Mouse (Mus musculus): ENCODE results near the gene Fam234b. TPM values are rescaled to one million over a fixed set of nuclear protein-coding genes. Genes with fewer than 3 reads are reported as not detected.

Fam234b gene
- polyA plus RNA-seq (2015; fragmentation: Nextera tagmentation; extraction: Ambion mirVana): 36.3 and 42.0 TPM in 2 replicates

DNA sequence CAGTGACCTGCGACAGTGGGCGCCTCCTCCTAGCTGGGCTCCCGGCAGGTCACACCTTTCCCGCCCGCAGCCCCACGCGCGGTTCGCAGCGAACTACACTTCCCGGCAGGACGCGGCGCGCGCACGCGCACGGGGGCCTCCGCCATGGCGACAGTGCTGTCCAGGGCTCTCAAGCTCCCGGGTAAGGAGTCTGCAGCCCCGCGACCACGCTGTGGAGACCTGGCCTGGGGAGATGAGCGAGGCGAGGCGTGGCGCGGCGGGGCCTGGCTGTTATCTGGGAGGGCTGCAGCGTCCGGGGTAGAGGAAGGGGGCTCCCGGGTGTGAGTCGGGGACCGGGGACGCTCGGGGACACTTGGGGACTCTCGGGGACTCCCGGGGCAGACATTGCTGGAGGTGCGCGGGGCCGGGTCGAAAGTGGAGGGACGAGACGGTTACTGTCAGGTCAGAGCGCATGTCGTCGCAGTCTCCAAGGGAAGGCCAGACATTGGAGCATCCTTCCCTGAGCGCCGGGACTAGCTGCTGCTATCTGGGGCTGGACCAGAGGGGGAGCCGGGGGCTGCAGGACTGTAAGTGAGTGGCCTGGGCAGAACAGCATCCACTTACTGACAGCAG is at the start of gene Fam234b, which contains the start of gene Hebp1:
Gene Fam234b (plus strand): TSS at position 57 of the 612 bp plus-strand sequence.
Gene Hebp1 (minus strand): TSS at position 102 of the 612 bp plus-strand sequence.
- peak; percentile 80 for ATAC-seq
- H3K27ac ChIP-seq: peak within 1 kb of the TSS; percentile 80; the same call in 1 of the 2 replicates
- H3K9ac ChIP-seq: peak within 1 kb of the TSS; percentile 76
- H3K9me3 ChIP-seq: no peaks in the 10 kb centered on the region
- under 1% methylated on average over 52 of the region's 52 CpGs for WGBS
- H3K4me3 ChIP-seq (replicated peaks): peak within 1 kb of the TSS; percentile 80
- peak within 1 kb of the TSS; percentile 92 for H3K4me2 ChIP-seq (replicated peaks)
- H3K27me3 ChIP-seq (replicated peaks): no peaks in the 10 kb centered on the region
- 0 out of 2 replicates have a peak, but pooled peaks cover 10% of the 10 kb centered on the region for H3K4me1 ChIP-seq (replicated peaks)
- H3K36me3 ChIP-seq: no peaks in the 10 kb centered on the region

GRCm38 (mm10) chr6:135148506-135148905 is 49.3 kb upstream of the Fam234b start:
- 31% methylated on average over 1 of the region's 1 CpGs for WGBS
- no peak for ATAC-seq
- Histone ChIP-seq H3K9ac (no peak overlapping the region), H3K9me3 (no peaks in the 10 kb centered on the region), H3K4me1 (replicated peaks) (no peaks in the 10 kb centered on the region), H3K4me2 (replicated peaks) (no peak overlapping the region), H3K36me3 (0 out of 2 replicates have a peak, but pooled peaks cover 3% of the 10 kb centered on the region), H3K27me3 (replicated peaks) (no peaks in the 10 kb centered on the region), H3K27ac (no peak overlapping the region), H3K4me3 (replicated peaks) (no peak overlapping the region)

DNA sequence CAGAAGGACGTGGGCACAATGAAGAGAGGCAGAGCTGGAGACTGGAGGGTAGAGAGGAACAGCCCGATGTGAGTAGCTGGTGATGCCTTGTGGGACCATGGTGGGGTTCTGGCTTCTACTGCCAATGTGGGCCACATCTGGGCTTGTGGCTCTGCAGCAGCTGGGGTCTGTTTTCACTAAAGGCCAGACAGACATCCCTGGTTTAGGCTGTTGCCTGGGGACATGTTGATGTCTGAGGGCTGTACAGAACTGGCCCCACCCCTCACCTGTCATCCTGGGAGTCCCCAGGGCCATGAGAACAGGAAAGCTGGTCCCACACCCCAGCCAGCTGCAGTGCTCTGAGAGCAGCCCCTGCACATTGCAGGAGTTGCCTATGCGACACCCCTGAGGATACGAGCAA is 48.6 kb upstream of the Fam234b start:
- Histone ChIP-seq H3K27ac (no peak overlapping the region), H3K9me3 (no peaks in the 10 kb centered on the region), H3K4me1 (replicated peaks) (no peaks in the 10 kb centered on the region), H3K4me3 (replicated peaks) (no peak overlapping the region), H3K9ac (no peak overlapping the region), H3K36me3 (0 out of 2 replicates have a peak, but pooled peaks cover 3% of the 10 kb centered on the region), H3K27me3 (replicated peaks) (no peaks in the 10 kb centered on the region), H3K4me2 (replicated peaks) (no peak overlapping the region)
- WGBS: 82% methylated on average over 4 of the region's 4 CpGs
- no peak for ATAC-seq

GRCm38 (mm10) chr6:135149722-135150121 is 48.1 kb upstream of the Fam234b start:
- Histone ChIP-seq H3K4me3 (replicated peaks) (no peak overlapping the region), H3K36me3 (0 out of 2 replicates have a peak, but pooled peaks cover 3% of the 10 kb centered on the region), H3K27me3 (replicated peaks) (no peaks in the 10 kb centered on the region), H3K4me1 (replicated peaks) (no peaks in the 10 kb centered on the region), H3K9ac (no peak overlapping the region), H3K9me3 (no peaks in the 10 kb centered on the region), H3K27ac (no peak overlapping the region), H3K4me2 (replicated peaks) (no peak overlapping the region)
- no peak for ATAC-seq
- 85% methylated on average over 4 of the region's 4 CpGs for WGBS

GRCm38 (mm10) chr6:135150311-135150710 is 47.5 kb upstream of the Fam234b start:
- H3K27me3 ChIP-seq (replicated peaks): no peaks in the 10 kb centered on the region
- H3K9me3 ChIP-seq: no peaks in the 10 kb centered on the region
- no peak overlapping the region for H3K9ac ChIP-seq
- no peak overlapping the region for H3K27ac ChIP-seq
- ATAC-seq: no peak
- no peak overlapping the region for H3K4me2 ChIP-seq (replicated peaks)
- no peaks in the 10 kb centered on the region for H3K4me1 ChIP-seq (replicated peaks)
- H3K4me3 ChIP-seq (replicated peaks): no peak overlapping the region
- H3K36me3 ChIP-seq: 0 out of 2 replicates have a peak, but pooled peaks cover 3% of the 10 kb centered on the region
- WGBS: 31% methylated on average over 5 of the region's 5 CpGs

DNA sequence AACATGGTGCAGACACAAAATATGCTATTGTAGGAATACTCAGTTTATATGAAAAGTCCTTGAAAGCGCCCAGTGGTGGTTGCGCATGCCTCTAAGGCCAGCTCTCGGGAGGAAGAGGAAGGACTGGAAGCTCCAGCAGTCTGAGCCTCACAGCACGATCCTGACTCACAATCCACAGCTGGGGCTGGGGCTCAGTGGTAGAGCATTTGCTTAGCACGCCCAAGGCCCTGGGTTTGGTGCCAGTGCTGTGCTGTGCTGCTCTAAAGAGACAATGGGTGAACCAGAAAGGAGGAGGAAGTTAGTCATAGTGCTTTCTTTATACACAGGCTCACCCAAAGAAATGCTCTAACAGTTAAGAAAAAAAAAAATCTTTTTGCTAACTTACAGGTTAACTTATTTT is 44.1 kb upstream of the Fam234b start:
- no peak for ATAC-seq
- 0 out of 2 replicates have a peak, but pooled peaks cover 3% of the 10 kb centered on the region for H3K36me3 ChIP-seq
- no peaks in the 10 kb centered on the region for H3K9me3 ChIP-seq
- no peaks in the 10 kb centered on the region for H3K27me3 ChIP-seq (replicated peaks)
- H3K9ac ChIP-seq: no peak overlapping the region
- 75% methylated on average over 5 of the region's 5 CpGs for WGBS
- no peak overlapping the region for H3K4me2 ChIP-seq (replicated peaks)
- no peaks in the 10 kb centered on the region for H3K4me1 ChIP-seq (replicated peaks)
- no peak overlapping the region for H3K4me3 ChIP-seq (replicated peaks)
- H3K27ac ChIP-seq: no peak overlapping the region

GRCm38 (mm10) chr6:135156597-135156996 is 41.2 kb upstream of the Fam234b start:
- no peak overlapping the region for H3K27ac ChIP-seq
- H3K36me3 ChIP-seq: 0 out of 2 replicates have a peak, but pooled peaks cover 3% of the 10 kb centered on the region
- H3K9ac ChIP-seq: no peak overlapping the region
- H3K9me3 ChIP-seq: no peaks in the 10 kb centered on the region
- no peaks in the 10 kb centered on the region for H3K4me1 ChIP-seq (replicated peaks)
- peak; percentile 63 for ATAC-seq
- no peaks in the 10 kb centered on the region for H3K27me3 ChIP-seq (replicated peaks)
- H3K4me2 ChIP-seq (replicated peaks): no peak overlapping the region
- 66% methylated on average over 8 of the region's 8 CpGs for WGBS
- H3K4me3 ChIP-seq (replicated peaks): no peak overlapping the region

DNA sequence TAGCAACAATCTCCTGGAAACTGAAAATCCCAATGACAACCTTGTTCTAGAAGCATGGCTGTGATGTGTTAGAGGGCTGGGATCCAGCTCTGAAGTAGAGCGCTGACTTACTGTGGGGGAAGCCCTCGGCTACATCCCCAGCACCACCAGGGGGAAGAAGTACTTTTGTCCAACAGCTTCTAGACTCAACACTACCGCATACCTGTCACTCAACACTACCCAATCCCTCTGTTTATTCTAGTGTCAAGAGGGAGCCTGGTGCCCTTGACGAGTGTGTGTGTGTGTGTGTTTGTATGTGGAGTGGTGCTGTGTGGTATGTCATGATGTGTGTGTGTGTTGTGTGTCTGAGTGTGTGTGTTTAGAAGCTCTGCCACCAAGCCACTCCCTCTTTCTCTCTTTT is 40.3 kb upstream of the Fam234b start:
- 0 out of 2 replicates have a peak, but pooled peaks cover 3% of the 10 kb centered on the region for H3K36me3 ChIP-seq
- H3K27ac ChIP-seq: no peak overlapping the region
- whole genome bisulfite sequencing: 63% methylated on average over 4 of the region's 4 CpGs
- no peaks in the 10 kb centered on the region for H3K4me1 ChIP-seq (replicated peaks)
- no peak overlapping the region for H3K4me2 ChIP-seq (replicated peaks)
- no peak overlapping the region for H3K4me3 ChIP-seq (replicated peaks)
- no peak overlapping the region for H3K9ac ChIP-seq
- no peaks in the 10 kb centered on the region for H3K27me3 ChIP-seq (replicated peaks)
- ATAC-seq: no peak
- H3K9me3 ChIP-seq: no peaks in the 10 kb centered on the region

GRCm38 (mm10) chr6:135158509-135158908 is 39.3 kb upstream of the Fam234b start:
- Histone ChIP-seq H3K4me1 (replicated peaks) (no peaks in the 10 kb centered on the region), H3K9ac (no peak overlapping the region), H3K9me3 (no peaks in the 10 kb centered on the region), H3K4me2 (replicated peaks) (no peak overlapping the region), H3K27me3 (replicated peaks) (no peaks in the 10 kb centered on the region), H3K4me3 (replicated peaks) (no peak overlapping the region), H3K27ac (no peak overlapping the region), H3K36me3 (no peaks in the 10 kb centered on the region)
- WGBS: 67% methylated on average over 4 of the region's 4 CpGs
- no peak for ATAC-seq

DNA sequence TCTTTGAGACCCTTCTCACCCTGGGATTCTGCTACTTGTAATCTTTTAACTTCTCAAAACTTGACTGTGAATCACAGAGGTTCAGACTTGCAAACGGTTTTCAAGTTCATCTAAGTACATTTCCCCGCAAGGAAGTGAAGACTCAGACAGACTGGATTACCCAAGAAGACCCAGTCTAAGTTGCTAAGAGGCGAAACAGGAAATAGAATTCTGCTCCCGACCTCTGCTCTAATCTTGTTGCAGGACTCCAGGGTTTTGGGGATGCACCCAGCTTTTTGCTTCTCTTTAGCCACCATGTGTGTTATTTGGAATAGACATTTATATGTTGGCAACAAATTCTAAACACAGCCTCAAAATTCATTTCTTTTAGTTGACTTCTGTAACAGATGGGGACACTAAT is 36.4 kb upstream of the Fam234b start:
- Histone ChIP-seq H3K27ac (no peak overlapping the region), H3K9ac (no peak overlapping the region), H3K27me3 (replicated peaks) (no peaks in the 10 kb centered on the region), H3K4me3 (replicated peaks) (no peak overlapping the region), H3K4me2 (replicated peaks) (no peak overlapping the region), H3K4me1 (replicated peaks) (0 out of 2 replicates have a peak, but pooled peaks cover 3% of the 10 kb centered on the region), H3K36me3 (no peaks in the 10 kb centered on the region), H3K9me3 (no peaks in the 10 kb centered on the region)
- no peak for ATAC-seq
- 68% methylated on average over 4 of the region's 4 CpGs for WGBS

DNA sequence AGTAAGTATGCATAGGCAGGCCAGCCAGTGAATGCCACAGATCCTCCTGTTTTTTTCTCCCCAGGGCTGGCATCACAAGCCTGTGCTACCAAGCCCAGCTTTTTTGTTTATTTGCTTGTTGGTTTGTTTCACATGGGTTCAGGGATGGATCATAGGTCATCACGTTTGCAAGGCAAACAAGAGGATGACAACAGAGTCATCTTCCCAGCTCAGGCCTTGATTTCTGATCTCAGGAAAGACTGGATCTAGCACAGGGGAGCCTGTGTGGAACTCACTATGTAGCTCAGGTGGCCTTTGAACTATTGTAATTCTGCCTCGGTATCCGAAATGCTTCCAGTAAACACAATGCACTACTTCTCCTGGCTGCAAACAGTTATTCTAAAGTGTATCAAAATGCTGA is 35.5 kb upstream of the Fam234b start:
- WGBS: 84% methylated on average over 3 of the region's 3 CpGs
- no peak overlapping the region for H3K4me2 ChIP-seq (replicated peaks)
- H3K4me3 ChIP-seq (replicated peaks): no peak overlapping the region
- H3K9me3 ChIP-seq: no peaks in the 10 kb centered on the region
- H3K27me3 ChIP-seq (replicated peaks): no peaks in the 10 kb centered on the region
- 0 out of 2 replicates have a peak, but pooled peaks cover 3% of the 10 kb centered on the region for H3K4me1 ChIP-seq (replicated peaks)
- no peaks in the 10 kb centered on the region for H3K36me3 ChIP-seq
- H3K27ac ChIP-seq: no peak overlapping the region
- no peak overlapping the region for H3K9ac ChIP-seq
- no peak for ATAC-seq

DNA sequence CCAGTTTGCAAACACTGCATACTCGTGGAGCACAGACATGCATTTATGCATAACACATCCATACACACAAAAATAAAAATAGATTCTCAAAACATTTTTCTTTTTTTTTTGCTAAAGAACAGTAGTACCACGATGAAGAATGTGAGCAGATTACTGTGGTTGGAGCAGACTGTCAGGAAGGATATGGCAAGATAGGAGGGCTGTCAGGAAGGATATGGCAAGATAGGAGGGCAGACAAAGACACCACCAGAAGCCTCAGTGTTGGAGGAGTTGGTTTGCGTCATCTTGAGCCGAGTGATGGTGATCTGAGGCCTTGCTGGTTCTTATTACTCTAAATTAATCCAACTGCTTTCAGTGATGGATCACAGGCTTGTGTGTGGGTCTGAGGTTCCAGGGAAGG is 34.9 kb upstream of the Fam234b start:
- Histone ChIP-seq H3K36me3 (no peaks in the 10 kb centered on the region), H3K4me1 (replicated peaks) (0 out of 2 replicates have a peak, but pooled peaks cover 3% of the 10 kb centered on the region), H3K9me3 (no peaks in the 10 kb centered on the region), H3K4me2 (replicated peaks) (no peak overlapping the region), H3K4me3 (replicated peaks) (no peak overlapping the region), H3K27ac (no peak overlapping the region), H3K27me3 (replicated peaks) (no peaks in the 10 kb centered on the region), H3K9ac (no peak overlapping the region)
- no peak for ATAC-seq
- 70% methylated on average over 4 of the region's 4 CpGs for WGBS

DNA sequence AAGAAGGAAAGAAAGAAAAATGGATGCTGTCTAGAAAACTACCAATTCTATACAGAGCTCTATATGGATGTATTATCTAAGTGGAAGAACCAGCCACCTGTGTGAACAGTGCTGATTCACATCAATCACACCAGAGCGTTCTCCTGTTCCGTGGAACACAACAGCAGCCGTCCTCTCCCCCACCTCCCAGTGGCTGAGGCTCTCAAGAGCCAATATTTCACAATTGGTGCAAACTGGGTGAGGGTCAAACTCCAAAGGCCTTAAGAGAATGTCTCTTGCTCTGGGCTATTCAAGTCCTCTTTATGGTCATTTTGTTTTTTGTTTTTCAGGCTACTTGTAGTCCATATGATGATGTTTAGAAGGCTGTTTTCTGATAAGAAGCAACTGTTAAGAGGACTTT is 32.6 kb upstream of the Fam234b start:
- Histone ChIP-seq H3K9ac (no peak overlapping the region), H3K36me3 (no peaks in the 10 kb centered on the region), H3K27me3 (replicated peaks) (no peaks in the 10 kb centered on the region), H3K4me3 (replicated peaks) (no peak overlapping the region), H3K27ac (no peak overlapping the region), H3K9me3 (no peaks in the 10 kb centered on the region), H3K4me2 (replicated peaks) (no peak overlapping the region), H3K4me1 (replicated peaks) (0 out of 2 replicates have a peak, but pooled peaks cover 3% of the 10 kb centered on the region)
- ATAC-seq: no peak
- 56% methylated on average over 3 of the region's 3 CpGs for WGBS

Data from intestine, embryonic 15.5 days (tissue).